Mouse (Mus musculus): ENCODE results near the gene Miga2.

The Miga2 gene

GRCm38 (mm10) chr2:30358533-30359531 lies 5.2 kb upstream of the Miga2 start, which contains the start of gene Sh3glb2:
TSS of gene Sh3glb2 (minus strand) at chr2:30359337.
- peak; percentile 93 for DNase-seq

- DNase-seq = peak; percentile 53
These were observed 3.4 kb upstream of the Miga2 start for GRCm38 (mm10) chr2:30360626-30361025.

GRCm38 (mm10) chr2:30362865-30363264 lies 1.2 kb upstream of the Miga2 start:
- DNase-seq = no peak

GRCm38 (mm10) chr2:30365281-30366069 lies 1.4 kb downstream of the Miga2 start:
- peak; percentile 46 for DNase-seq

GRCm38 (mm10) chr2:30366203-30366602 lies 2.2 kb downstream of the Miga2 start:
- DNase-seq = peak; percentile 51

- no peak for DNase-seq
These were observed 7.5 kb downstream of the Miga2 start for GRCm38 (mm10) chr2:30371544-30371943.

GRCm38 (mm10) chr2:30372726-30373125 lies 8.7 kb downstream of the Miga2 start:
- DNase-seq = no peak

GRCm38 (mm10) chr2:30375893-30376292 lies 11.9 kb downstream of the Miga2 start:
- DNase-seq = no peak

GRCm38 (mm10) chr2:30377721-30378120 lies 13.7 kb downstream of the Miga2 start:
- no peak for DNase-seq

GRCm38 (mm10) chr2:30379307-30379706 lies 15.3 kb downstream of the Miga2 start:
- no peak for DNase-seq

- DNase-seq = no peak
These were observed 16.7 kb downstream of the Miga2 start for GRCm38 (mm10) chr2:30380564-30381376.

- no peak for DNase-seq
These were observed 17.3 kb downstream of the Miga2 start for GRCm38 (mm10) chr2:30381377-30381725.

GRCm38 (mm10) chr2:30384814-30385213 lies 20.8 kb downstream of the Miga2 start:
- no peak for DNase-seq

GRCm38 (mm10) chr2:30385591-30385990 lies 21.6 kb downstream of the Miga2 start:
- no peak for DNase-seq

- no peak for DNase-seq
These were observed 22.9 kb downstream of the Miga2 start for GRCm38 (mm10) chr2:30386913-30387312.

GRCm38 (mm10) chr2:30389000-30389399 lies 25.0 kb downstream of the Miga2 start:
- DNase-seq = no peak

GRCm38 (mm10) chr2:30392114-30392576 lies 28.1 kb downstream of the Miga2 start, which contains the start of gene Dolpp1:
TSS of gene Dolpp1 (plus strand) at chr2:30392254.
- peak; percentile 99 for DNase-seq

GRCm38 (mm10) chr2:30392577-30393369 lies 28.7 kb downstream of the Miga2 start:
- peak; percentile 78 for DNase-seq

GRCm38 (mm10) chr2:30393370-30393656 lies 29.3 kb downstream of the Miga2 start:
- DNase-seq = no peak

GRCm38 (mm10) chr2:30395757-30396156 lies 31.7 kb downstream of the Miga2 start:
- peak; percentile 56 for DNase-seq

- DNase-seq = no peak
These were observed 32.2 kb downstream of the Miga2 start for GRCm38 (mm10) chr2:30396246-30396645.

GRCm38 (mm10) chr2:30397986-30398512 lies 34.0 kb downstream of the Miga2 start:
- no peak for DNase-seq

Data from cerebellum, adult 9-11 months (tissue).